Mouse (Mus musculus) adrenal gland, adult 2 months (tissue): ENCODE results near the gene Diras2. TPM values are rescaled to one million over a fixed set of nuclear protein-coding genes. Genes with fewer than 3 reads are reported as not detected.

Source experiments
- DNase-seq: peaks from one replicate; pipeline ENCODE4 v3.0.0; 2021
- polyA plus RNA-seq: library from polyadenylated mRNA; depleted of rRNA; stranded (reverse); fragments of >200 nt; gene quantifications from 2 replicates; pipeline ENCODE4 v1.2.3, GENCODE M21; 2012
- total RNA-seq, 2 experiments: library from RNA; stranded (reverse); gene quantifications; 2 replicates each; pipeline ENCODE4 v1.2.3; 2021

Diras2 gene
- total and polyA plus RNA-seq, 3 experiments: 2.3 to 5.8 (median 3.7) TPM

DNA sequence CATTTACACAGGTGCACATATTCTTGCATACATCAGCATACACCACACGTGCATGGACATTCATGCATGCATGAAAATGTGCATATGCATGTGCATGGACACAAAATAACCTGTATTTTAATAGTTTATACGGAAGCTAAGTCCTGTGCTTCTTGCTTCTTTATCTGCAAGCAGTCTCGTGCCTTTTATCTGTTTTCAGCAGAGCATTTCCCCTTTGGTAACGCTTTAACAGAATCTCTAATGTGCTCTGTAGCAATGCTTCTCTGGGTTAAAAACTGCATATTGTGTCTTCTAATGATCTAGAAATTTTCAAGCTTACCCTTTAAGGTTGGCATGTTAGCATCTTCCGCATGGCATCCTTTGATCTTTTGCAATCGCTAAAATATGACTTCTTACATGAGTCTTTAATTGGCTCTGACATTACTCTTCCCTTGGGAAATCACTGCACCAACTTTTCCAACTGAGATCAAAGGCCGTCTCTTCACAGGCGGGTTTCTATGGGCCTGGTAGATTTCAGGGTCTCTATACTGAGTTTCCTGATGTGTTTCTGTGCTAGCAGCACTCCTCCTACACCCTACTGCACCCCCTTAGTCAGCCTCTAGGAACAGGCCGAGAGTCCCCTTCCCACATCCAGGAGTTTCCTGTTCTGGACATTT lies 21.9 kb upstream of the Diras2 start:
- no peak for DNase-seq

DNA sequence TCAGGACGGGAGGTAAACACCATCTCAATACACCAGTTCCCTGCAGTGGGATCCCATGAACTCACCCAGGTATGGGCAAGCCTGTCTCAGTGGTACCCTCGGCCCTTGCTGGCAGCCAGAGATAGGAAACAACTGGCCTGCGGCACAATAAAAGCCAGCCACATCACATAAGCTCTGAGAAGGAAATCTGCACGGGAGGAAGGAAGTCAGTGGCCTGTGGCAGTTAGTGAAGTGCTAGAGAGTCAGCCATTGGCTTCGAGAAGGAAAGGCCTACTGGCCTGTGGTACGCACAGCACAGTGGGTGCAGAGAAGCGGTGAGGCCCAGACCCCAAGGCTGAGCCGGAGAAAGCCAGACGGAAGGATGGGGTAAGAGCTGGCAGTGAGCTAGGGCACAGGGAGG lies 20.2 kb upstream of the Diras2 start:
- DNase-seq: no peak

DNA sequence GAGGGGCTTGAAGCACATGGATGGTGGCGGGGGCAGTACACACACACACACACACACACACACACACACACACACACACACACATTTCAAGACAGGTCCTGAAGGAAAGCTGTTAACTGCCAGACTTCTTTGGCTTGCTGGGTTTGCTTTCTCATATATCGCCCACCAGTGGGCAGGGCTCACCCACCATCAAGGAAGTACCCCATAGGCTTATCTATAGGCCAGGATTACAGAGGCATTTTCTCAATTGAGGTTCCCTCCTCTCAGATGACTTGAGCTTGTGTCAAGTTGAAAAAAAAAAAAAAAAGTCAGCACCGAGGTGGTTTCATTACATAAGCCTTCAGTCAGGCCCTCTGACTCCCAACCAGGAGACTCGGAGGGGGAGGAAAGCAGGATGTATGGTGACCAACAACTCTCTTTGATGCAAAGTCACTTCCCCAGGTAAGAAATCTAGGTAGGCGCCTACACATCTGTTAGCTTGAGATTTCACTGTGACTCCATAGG lies 19.7 kb upstream of the Diras2 start:
- DNase-seq: no peak

DNA sequence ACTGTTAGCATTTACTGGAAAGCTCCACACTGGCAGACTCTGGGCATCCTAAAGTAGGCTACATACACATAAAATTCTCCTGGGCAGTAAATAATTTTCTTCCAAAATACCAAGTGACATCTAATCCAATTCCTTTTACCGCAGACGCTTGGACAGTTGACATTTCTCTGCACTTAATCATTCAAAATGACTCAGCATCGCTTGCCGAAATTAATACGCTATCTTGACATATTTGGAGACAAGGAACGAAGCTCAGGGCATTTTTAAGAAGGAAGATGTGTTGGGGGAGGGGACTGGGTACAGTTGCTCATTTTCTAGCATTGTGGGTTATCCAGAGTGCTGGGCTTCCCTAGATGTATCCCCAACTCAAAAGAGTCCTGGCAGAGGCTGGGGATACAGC lies 15.2 kb upstream of the Diras2 start:
- peak; percentile 27 for DNase-seq

DNA sequence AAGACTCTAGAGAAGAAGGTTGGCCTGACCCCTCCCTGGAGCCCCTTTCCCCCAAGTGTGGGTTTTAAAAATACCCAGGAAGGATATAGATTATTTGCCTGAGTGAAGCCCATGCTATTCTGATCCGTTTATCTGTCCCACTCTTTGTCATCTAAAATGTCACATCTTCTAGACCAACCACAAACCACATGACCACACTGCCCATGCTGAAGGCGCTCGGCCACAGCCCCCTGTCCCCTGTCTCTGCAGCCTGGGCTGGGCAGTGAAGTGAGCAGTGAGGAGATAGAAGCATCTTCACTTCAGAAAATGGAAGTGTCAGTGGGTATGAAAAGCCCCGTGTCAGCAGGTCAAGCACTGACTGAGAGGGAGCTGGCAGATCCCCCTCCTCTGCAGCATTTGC lies 11.6 kb upstream of the Diras2 start:
- DNase-seq: no peak

DNA sequence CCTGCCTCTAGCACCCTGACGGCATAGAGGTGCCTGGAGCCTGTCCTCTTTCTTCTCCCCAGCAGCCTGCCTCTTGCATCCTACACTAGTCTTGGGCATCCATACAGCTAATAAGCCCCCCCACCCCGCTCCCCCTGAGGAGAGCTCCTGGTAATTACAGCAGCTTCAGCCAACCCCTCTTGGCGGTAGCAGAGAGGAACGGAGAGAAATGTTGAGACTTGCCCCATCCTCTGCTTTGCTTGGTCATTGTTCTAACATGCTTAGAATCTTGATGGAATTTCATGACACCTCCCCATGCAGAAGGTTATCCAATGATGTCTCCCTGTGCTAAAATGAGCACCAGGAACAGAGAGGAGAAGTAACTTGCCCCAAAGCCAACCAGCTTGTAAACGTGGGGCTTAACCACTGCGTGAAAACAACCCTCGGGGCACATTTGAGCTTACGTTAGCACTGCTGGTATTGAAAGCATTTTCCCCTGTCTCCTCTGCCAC lies 11.0 kb upstream of the Diras2 start:
- no peak for DNase-seq

DNA sequence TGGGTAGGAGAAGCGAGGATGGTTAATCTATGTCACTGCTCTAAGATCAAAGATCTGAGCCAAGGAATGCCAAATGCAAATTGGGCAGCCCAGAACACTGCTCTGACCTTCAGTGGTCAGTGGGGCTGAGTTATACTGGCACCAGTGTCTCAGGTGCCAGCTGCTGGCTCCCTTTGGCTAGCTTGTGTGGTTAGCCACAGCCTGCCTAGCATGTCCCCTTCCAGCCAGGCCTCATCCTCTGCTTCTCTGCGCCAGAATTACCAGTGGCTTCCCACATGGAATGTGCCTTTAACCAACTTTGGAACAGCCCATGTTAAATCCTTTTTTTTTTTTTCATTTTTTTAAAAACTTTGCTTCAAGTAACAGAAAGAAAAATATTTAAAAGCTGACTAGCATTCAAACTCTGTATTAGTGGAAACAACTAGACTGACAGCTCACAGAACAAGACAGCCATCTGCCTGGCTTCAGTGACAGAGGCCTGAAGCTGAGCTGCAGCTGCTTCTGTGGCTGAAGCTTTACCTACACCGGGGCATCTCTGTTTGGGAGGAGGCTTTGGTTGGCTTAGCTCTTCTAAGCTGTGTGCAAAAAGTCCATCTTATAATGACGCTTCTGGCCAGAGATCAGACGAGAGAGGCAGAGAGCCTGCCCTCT lies 10.4 kb upstream of the Diras2 start:
- DNase-seq: no peak

DNA sequence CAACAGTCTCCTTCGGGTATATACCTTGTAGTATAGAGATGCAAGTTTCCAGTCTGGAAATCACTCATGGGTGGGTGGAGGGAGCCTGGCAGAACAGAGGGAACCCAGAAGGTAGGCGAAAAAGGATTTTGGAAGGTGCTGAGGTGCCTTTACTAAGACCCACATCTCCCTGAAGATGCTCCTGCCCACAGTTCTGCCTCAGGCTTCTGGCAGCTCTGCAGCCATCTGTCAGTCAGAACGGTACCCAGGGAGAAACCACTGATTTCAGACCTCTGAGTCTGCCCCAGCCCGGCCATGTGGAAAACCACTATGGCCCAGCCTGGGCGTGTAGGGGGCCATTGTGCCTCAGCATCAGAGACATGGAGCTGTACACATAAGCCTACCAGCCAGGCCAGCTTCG lies 8.4 kb upstream of the Diras2 start:
- no peak for DNase-seq

DNA sequence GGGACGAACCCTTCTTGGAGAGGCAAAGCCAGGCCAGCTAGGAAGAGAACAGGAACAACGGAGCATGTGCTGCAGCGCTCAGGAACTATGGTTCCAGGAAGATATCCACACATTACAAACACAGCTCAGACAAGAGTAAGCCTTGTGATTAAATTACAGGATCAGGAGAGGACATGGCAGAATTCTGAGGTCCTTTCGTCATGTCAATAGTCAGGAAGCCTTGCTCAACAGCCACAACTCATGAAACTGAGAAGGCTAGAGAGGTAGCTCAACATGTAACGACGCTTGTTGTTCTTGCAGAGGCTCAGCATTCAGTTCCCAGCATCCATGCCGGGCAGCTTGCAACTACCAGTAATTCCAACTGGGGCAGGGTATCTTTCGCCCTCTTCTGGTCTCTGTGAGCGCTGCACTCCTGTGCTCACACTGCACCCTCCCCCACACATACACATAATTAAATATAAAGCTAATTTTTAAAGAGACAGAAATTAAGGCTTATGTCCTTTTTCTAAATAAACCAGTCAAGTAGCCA lies 7.6 kb upstream of the Diras2 start:
- no peak for DNase-seq

DNA sequence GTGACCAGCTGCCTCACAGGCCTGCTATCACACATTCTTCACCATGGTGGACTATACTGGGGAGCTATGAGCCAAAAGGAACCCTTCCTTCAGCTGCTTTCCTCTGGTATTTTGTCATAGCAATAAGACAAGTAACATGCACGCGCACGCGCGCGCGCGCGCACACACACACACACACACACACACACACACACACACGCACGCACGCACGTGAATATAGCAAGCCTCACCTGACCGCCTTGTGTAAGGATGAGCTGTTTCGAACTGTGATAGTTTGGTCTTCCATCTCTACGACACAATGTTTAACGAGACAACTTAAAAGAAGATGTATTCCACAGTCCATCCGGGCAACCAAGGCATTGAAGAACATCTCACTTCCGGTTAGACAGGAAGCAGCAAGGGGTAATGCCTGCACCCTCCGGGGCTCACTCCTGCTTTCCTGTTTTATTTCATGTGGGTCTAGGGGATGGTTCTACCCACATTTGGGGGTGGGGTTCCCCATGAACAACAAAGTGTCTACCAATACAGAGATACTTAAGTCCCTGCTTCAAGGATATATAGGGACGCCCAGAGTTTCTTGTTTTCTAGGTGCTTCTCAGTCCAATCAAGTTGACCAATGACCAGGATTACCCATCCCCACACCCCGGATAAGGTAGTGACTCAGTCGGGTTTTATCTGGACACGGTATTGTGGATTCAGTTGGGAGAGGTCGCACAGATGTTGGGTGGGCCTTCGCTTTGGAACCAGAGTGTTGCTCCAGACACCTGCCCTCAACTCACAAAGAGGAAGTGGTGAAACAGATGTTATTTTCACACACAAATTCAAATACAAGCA lies 6.9 kb upstream of the Diras2 start:
- DNase-seq: no peak

DNA sequence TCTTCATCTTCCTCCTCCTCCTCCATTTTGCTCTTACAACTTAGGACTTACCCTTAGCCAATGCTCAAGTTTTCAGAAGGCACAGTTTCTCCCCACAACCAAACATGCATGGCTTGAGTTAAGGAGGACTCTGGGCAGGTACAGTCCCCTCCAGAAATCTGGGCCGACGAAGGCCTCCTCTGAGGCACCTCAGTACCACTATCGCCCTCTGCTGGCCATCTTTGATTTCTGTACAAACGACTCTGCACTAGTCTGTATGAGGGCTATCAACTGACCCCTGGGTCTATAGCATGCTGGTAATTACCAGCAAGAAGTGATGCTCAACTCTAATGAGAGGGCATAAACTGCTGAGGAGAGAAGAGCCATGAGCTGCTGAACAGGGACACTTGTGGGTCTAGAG lies 4.5 kb upstream of the Diras2 start:
- DNase-seq: peak; percentile 33

DNA sequence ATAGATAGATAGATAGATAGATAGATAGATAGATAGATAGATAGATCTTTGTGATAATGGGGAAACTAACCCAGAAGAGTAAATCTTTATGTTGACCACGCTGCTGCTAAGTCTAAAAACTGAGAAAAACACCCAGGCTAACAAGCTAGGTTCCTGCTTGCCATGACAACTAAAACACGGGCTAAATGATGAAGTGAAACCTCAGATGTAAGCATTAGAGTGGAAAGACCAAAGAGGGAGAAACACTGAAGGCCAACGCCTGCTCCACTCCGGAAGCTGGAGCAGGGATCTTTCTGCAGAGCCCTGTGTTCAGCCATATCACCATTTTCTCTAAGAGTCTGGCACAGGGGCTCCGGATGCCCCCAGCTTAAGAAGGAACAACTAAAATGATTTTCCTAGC lies 2.6 kb upstream of the Diras2 start:
- DNase-seq: no peak

DNA sequence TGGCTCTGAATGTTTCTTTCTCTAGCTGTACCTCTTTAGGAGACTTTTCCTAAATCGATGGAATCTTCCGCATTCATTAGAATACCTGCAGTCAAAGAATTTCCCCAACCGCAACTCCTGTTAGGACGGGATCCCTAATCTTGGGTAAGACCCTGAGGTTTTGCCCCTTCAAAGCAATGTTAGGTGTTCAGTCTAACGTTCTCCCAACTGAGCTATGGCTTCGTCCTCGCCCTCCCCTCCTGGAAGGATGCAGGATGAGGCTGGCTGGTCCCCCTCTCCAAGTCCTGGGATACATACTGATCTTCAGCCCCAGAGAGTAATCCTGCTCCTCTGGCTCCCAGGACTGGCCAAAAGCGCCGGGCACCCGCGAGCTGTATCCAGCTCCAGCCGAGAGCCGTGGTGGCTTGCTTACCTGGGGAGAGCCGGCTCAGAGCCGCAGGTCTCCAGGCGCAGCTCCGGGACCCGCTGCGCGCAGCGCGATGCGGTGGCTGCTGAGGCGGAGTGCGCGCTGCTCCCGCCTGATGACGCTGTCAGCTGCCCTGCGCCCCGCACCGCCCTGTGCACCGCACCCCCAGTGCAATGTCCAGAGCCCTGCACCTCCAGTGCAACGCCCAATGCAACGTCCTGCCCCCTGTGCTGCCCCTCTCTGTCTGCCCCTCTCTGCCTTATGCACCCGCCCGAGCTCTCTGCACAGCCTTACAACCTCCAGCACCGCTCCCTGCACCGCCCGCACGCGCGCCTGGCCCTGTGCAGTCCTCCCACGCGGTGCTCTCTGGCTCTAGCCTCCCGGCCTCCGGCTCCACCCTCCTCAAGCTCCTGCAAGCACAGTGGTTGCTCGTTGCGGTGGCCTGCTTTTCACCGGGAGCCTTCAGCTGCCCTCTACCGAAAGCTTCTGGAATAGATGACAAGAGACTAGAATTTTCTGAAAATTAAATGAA lies 802 bp downstream of the Diras2 start:
- peak; percentile 86 for DNase-seq

DNA sequence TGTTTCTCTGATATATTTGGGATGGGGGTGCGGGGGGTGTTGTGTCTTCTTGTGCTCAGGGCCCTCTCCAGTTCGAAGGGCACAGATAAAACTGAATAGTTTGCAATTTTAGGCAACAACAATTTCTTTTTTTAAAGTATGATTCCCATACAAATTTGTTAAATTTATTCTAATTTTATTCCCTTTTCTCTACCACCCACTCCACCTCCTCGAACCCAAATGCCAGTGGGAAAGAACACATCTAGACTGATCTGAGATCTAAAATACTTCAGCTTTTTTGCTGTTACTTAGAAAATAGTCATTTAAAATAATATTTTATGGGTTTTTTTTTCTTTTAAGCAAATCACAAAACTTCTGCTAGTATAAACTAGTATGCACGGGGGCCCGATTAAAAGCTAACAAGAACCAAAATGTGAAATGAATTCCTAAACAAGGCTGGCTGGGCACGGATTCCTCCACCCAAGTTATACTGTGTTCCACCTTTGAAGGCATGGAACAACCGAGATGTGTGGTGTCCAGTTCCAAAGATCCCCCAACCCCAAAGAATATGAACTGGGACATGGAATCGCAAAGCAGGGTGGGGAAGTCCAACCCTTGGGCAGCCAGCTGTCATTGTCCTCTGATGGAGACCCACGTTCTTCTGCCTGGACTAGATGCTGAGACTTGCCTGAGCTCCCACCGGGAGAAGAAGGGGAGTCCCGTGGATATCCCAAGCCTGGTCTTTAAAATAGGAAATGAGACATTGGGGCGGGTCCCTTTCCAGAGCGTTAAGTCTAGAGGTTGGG lies 1.7 kb downstream of the Diras2 start:
- no peak for DNase-seq

DNA sequence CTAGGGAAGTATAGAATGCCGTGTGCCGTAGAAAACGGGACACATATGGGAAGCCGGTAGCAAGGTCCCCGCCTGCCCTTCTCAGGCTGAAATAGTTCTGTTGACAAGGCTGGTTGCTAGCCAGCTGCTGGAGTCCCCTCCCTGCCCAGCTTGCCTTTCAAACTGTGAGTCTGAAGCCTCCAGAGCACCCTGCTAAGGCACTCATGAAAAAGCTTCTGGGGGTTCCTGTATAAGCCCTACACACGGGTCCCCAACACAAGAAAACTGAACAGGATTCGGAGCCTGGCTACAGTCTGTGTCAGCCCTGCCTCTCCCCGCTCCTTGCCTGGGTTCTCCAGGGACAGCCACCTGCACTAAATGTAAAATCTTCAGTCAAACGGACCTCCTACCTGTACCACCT lies 2.3 kb downstream of the Diras2 start:
- no peak for DNase-seq

DNA sequence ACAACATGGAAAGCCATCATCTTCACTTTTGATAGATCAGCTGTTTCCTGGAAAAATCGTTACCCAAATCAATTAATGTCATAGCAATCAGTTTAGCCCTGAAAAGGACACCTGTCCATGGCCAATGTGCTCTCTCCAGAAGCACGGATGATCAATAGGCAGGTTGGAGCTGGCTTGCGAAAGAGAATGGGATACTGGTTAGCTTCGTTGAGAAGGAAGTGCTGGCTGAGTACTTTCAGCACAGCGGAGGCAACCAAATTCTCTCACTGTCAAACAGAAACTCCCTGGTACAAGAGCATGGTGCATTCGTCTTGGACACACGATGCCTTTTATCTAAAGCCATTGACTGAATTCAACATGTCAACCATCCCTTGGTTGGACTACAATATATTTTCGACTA lies 2.8 kb downstream of the Diras2 start:
- no peak for DNase-seq

DNA sequence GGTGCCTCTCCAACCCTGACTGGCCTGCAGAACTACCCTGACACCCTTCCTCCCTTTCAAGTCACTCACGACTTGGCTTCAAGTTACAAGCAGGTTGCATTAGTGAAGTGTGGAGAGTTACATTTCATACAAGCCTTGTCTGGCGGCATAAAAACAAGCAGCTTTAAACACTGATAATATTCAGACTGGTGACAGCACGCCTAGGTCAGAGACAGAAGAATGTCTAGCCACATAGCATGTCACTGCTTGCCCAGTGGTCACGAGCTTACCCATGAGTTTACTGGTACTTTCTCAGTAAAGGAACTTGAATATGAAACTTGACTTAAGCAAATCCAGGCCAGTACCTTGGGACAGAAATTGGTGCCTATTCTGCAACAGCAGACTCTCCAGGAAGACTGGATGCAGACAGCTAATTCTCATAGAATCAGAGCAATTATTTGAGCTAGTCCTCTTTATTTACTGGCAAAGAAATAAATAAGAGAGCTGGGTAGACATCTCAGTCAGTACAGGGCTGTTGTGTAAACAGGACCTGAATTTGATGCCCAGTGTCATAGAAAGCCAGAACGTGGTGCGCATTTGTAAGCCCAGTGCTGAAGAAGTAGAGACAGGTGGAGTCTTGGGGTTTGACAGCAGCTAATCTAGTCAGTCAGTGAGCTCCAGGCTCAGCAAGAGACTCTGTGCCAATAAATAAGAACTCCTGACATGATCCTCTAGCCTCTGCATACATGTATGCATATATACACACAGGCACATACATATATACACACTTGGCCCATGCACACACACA lies 4.6 kb downstream of the Diras2 start:
- DNase-seq: no peak

DNA sequence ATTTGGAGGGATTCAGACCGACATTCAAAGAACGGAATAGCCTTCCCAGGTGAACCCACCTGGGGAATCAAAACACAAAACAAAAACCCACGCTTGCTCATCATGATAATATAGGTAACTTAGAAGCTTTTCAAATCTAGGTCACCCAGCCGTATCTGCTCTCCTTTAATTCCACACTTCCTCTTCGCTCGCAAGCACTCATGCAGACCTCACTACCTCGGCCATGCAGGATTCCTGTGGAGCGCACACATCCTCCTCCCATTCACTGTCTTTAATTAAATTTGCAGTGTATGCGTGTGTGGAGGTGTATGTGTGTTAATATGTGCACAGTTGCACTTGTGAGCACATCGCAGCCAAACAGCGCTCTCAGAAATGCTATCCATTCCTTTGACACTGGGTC lies 6.8 kb downstream of the Diras2 start:
- no peak for DNase-seq

DNA sequence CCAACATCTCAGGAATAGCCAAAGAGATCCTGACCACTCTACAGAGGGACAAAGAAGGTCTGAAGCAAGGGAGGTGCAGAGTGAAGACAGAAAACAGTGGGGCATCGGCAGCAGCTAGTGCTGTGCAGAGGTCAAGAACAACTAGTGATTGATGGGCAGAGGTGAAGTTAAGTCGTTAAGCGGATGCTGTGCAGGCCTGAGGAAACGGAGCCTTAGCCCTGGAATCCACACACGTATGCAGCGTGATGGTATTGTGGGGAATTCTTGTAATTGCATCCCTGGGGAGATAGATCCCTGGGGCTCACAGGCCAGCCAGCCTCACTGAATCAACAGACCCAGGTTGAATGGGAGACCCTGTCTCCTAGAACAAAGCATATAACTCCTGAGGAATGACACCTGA lies 9.9 kb downstream of the Diras2 start:
- DNase-seq: no peak

DNA sequence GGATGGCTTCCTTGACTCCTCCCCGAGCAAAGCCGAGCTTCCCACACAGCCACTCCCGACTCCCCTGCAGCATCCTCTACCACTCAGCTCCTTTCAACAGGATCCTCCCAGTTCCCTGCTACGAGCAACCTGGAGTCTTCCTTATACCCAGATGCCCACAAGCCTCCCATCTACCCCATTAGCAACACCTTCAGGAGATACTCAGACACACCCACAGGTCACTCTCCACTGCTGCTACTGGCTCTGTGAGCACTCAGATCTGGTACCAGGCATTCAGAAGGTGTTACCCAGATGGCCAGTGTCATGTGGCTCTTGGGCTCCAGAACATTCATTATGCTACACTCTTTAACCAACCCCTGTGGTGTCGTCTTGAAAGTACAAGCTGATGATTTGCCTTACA lies 11.7 kb downstream of the Diras2 start:
- DNase-seq: no peak
